Mouse (Mus musculus) megakaryocyte, embryonic 14.5 days (primary cell): ENCODE results near the gene Cryab.

ENCODE experiments used
- FLI1 ChIP-seq: IDR thresholded peaks from 2 replicates; pipeline ENCODE4 v1.6.1; 2012; ENCODE audit warnings: low read length, inconsistent platforms, mixed read lengths
- GATA1 ChIP-seq: IDR thresholded peaks from 3 replicates; pipeline ENCODE4 v1.6.1; 2012; ENCODE audit warnings: mixed read lengths, low read length, inconsistent platforms, borderline replicate concordance

DNA sequence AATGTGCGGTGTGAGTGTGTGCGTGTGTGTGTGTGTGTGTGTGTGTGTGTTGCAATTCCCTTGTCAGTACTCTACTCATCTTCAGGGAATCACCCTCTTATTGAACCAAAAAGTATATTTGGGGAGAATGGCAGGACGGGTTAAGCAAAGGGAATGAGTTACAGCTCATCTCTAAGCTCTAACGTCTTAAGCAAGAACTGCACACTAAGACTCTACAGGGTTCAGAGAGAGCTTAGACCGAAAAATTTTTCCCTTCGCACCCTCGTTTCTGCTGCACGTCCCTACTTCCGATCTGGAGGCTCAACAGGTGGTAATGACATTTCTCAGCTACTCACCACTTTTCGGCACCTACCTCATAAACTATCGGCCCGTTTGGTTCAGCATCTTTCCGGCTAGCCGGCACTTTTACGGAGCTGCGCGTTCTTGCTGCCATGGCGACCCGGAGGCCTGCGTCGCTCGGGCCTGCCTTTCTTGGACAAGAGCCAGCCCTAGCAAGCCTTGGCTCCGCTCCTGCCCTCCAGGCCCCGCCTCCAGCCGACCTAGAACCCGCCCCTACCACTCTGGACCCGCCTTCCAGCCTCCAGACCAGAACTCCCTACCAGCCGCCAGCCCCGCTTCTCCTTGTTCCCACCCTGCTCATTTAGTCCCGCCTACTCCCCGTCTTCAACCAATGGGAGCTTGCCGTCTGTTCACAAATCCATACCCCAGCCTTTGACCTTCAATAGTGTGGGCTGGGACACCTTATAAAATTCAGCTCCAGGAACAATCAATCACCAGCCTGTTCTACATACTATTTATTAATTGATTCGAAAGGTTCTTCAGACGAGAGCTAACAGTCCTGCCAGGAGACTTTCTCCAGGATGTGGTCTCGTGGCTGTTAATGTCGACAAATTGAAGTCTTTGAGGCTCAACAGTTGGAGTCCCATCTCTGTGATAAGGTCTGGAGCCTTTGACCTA, 11.9 kb upstream of the Cryab start, which contains the start of gene Dixdc1:
- no peak for TF ChIP-seq GATA1
- TF ChIP-seq FLI1, result no peak
